Mouse (Mus musculus): ENCODE measurements at regions not wholly inside any gene's neighbourhood (a gene's known extent, or its start where the extent isn't known, plus 50 kb on each side); places are given as distances from the start of the nearest gene placed in this dataset.
"Not testable (repeated sequence)": the region's sequence is repeated elsewhere in the genome, so short reads cannot be mapped to it uniquely, and the experiment has no call there.

DNA sequence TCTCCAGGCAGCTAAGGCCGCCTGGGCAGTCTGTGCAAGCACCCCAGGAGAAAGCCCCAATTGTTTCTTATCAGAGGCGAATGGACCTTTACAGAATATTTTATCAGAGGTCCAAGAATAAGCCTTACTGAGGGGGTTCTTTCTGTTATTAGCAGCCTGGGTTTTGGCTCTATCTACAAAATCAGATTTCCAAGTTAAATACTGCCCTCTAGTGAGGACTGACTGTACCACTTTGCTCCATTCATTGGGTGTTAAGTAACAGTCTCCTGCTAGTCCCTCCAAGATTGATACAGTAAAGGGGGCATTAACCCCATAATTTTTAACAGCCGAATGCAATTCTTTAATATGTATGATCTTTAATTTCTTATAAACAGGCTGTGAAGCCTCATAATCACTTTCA is 1638.8 kb upstream of the Cdh9 start:
- not testable (repeated sequence) for TF ChIP-seq EP300, CTCF (IDR thresholded peaks at IDR 0.05; ENCODE audit: low read depth)
